ENCODE assay signal across 7 mouse cellular contexts in genomic region chr17:23563595-23564367, GRCm38 (mm10). TPM values are rescaled to one million over a fixed set of nuclear protein-coding genes. Genes with fewer than 3 reads are reported as not detected.
DNase-seq lines count a peak whose midpoint lies in the region; ATAC-seq lines count a peak whose summit lies in the region.

Zfp213 (minus strand) TSS chr17:23564238.

- peak within 1 kb of the TSS; percentile 71 for H3K4me2 ChIP-seq in embryonic facial prominence, embryonic 12.5 days (replicated peaks)
- peak within 1 kb of the TSS; percentile 86 for H3K4me2 ChIP-seq in limb, embryonic 13.5 days (replicated peaks)
- peak within 1 kb of the TSS; percentile 72 for H3K4me2 ChIP-seq in midbrain, embryonic 16.5 days (ENCODE audit: low read length)

- peak within 1 kb of the TSS; percentile 72 for H3K4me3 ChIP-seq in embryonic facial prominence, embryonic 12.5 days
- H3K4me3 ChIP-seq in limb, embryonic 13.5 days = peak within 1 kb of the TSS; percentile 76
- peak within 1 kb of the TSS; percentile 68 for H3K4me3 ChIP-seq in midbrain, embryonic 16.5 days (ENCODE audit: low read depth, low read length)

- H3K9ac ChIP-seq in embryonic facial prominence, embryonic 12.5 days = peak within 1 kb of the TSS; percentile 88
- peak within 1 kb of the TSS; percentile 89 for H3K9ac ChIP-seq in limb, embryonic 13.5 days
- H3K9ac ChIP-seq in midbrain, embryonic 16.5 days (ENCODE audit: low read depth, low read length) = peak within 1 kb of the TSS; percentile 92

- H3K27me3 ChIP-seq in embryonic facial prominence, embryonic 12.5 days = no peaks in the 10 kb centered on the region
- H3K27me3 ChIP-seq in limb, embryonic 13.5 days = no peaks in the 10 kb centered on the region
- no peaks in the 10 kb centered on the region for H3K27me3 ChIP-seq in midbrain, embryonic 16.5 days (ENCODE audit: control insufficient read depth, insufficient read depth, low read depth, low read length)

- peak; percentile 93 for ATAC-seq in embryonic facial prominence, embryonic 12.5 days (ENCODE audit: insufficient number of reproducible peaks, insufficient read depth, low FRiP score, low TSS enrichment)
- ATAC-seq in limb, embryonic 13.5 days (ENCODE audit: low FRiP score, low read depth) = peak; percentile 96
- peak; percentile 95 for ATAC-seq in midbrain, embryonic 16.5 days

- WGBS in embryonic facial prominence, embryonic 12.5 days = 2% methylated on average over 59 of the region's 59 CpGs
- under 1% methylated on average over 59 of the region's 59 CpGs for WGBS in limb, embryonic 13.5 days
- WGBS in midbrain, embryonic 16.5 days = 1% methylated on average over 58 of the region's 59 CpGs

- H3K36me3 ChIP-seq in embryonic facial prominence, embryonic 12.5 days = peaks cover 18% of the 10 kb centered on the region
- peaks cover 28% of the 10 kb centered on the region for H3K36me3 ChIP-seq in limb, embryonic 13.5 days
- peaks cover 6% of the 10 kb centered on the region for H3K36me3 ChIP-seq in midbrain, embryonic 16.5 days (ENCODE audit: control insufficient read depth, insufficient read depth, low read length)

- DNase-seq in adrenal gland, postnatal 25 days = peak; percentile 98
- peak; percentile 95 to 97 for DNase-seq in heart, adult 18-20 months
- peak; percentile 94 to 95 for DNase-seq in kidney, adult 8-10 months
- peak; percentile 91 to 97 for DNase-seq in spleen, postnatal 10 days (ENCODE audit: low spot score in 2 of 2)

- peak within 1 kb of the TSS; percentile 90 for H3K27ac ChIP-seq in embryonic facial prominence, embryonic 12.5 days
- peak within 1 kb of the TSS; percentile 93 for H3K27ac ChIP-seq in limb, embryonic 13.5 days
- peak within 1 kb of the TSS; percentile 93 for H3K27ac ChIP-seq in midbrain, embryonic 16.5 days (ENCODE audit: low read length)

- peaks cover 13% of the 10 kb centered on the region for H3K4me1 ChIP-seq in embryonic facial prominence, embryonic 12.5 days
- peaks cover 15% of the 10 kb centered on the region for H3K4me1 ChIP-seq in limb, embryonic 13.5 days
- H3K4me1 ChIP-seq in midbrain, embryonic 16.5 days (ENCODE audit: control insufficient read depth, insufficient read depth, low read length) = peaks cover 10% of the 10 kb centered on the region

- H3K9me3 ChIP-seq in embryonic facial prominence, embryonic 12.5 days = no peaks in the 10 kb centered on the region
- H3K9me3 ChIP-seq in limb, embryonic 13.5 days = no peaks in the 10 kb centered on the region
- H3K9me3 ChIP-seq in midbrain, embryonic 16.5 days (replicated peaks; ENCODE audit: control insufficient read depth, low read length, poor library complexity, severe bottlenecking) = no peaks in the 10 kb centered on the region

RNA-seq across cellular contexts. Expression of gene Zfp213, which starts in this region (rescaled TPM):
- 12.0 and 12.8 TPM in 2 replicates for total RNA-seq in adrenal gland, postnatal 25 days (2021)
- polyA plus RNA-seq in embryonic facial prominence, embryonic 12.5 days (2016; fragmentation: Nextera tagmentation; extraction: Ambion mirVana) = 24.3 and 26.8 TPM in 2 replicates
- 1 to 10 TPM; 6.2 to 7.3 TPM for total RNA-seq in heart, adult 18-20 months (2021)
- 21.0 and 21.7 TPM in 2 replicates for polyA plus RNA-seq in limb, embryonic 13.5 days (2015; fragmentation: Nextera tagmentation; extraction: Ambion mirVana)
- 16.0 and 17.9 TPM in 2 replicates for polyA plus RNA-seq in midbrain, embryonic 16.5 days (2015; fragmentation: Nextera tagmentation; extraction: Ambion mirVana)

Comparison
In these comparisons a context has a peak if more than half of its experiments do, and no peak if none do; other contexts are left out.
1. Peak in every context shown above with its lines: DNase-seq, ATAC-seq, H3K4me3 ChIP-seq and H3K27ac ChIP-seq.